Mouse (Mus musculus): ENCODE data around the gene Rogdi. TPM values are rescaled to one million over a fixed set of nuclear protein-coding genes. Genes with fewer than 3 reads are reported as not detected.

Gene Rogdi
- polyA plus RNA-seq (2015; fragmentation: Nextera tagmentation; extraction: Ambion mirVana) = 59.2 and 65.8 TPM in 2 replicates

DNA sequence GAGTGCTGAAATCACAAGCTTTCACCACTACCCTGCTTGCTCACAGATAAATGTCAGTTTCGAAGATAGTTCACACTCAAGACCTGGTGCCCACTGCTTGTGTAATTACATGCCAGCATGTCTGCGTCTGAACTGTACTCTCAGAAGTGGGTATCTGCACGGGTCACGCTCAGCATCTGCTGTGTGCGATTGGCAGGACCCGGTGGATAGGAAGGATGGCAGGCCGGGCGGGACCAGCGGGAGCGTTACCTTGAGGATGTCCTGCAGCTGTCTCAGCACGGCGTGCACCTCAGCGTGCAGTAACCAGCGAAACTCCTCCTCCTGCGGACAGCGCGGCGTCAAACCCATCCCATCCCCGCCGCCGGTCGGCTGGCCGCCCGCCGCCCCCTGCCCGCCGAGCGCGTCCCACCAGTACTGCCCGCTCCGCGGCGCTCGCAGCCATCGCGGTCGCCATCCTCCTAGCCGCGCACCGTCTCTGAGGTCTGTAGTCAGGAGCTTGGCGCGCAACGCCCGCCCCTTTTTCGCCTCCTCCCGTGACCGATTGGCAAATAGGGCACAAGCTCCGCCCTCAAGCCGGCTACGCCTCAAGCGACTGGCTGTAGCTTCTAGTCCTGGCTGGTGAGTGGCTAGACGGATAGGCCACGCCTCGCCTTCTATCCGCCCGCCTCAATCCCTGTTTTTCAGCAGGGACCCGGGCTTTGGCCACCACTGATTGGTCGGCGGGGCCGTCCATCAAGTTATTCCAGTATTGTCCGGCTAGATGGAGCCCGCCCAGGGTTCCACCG is at the start of gene Rogdi:
Gene Rogdi (minus strand): TSS at position 500 of the 785 bp plus-strand sequence.
- H3K27ac ChIP-seq = peak within 1 kb of the TSS; percentile 39; the same call in 1 of the 2 replicates
- H3K9ac ChIP-seq = peak within 1 kb of the TSS; percentile 81
- ATAC-seq (ENCODE audit: insufficient number of reproducible peaks, insufficient read depth, low FRiP score, low TSS enrichment, low read depth) = peak; percentile 99
- H3K27me3 ChIP-seq = no peaks in the 10 kb centered on the region
- peak within 1 kb of the TSS; percentile 70 for H3K4me3 ChIP-seq
- H3K9me3 ChIP-seq = no peaks in the 10 kb centered on the region
- H3K36me3 ChIP-seq = peaks cover 57% of the 10 kb centered on the region
- H3K4me1 ChIP-seq = peaks cover 14% of the 10 kb centered on the region
- WGBS = under 1% methylated on average over 61 of the region's 63 CpGs
- H3K4me2 ChIP-seq = peak within 1 kb of the TSS; percentile 83

DNA sequence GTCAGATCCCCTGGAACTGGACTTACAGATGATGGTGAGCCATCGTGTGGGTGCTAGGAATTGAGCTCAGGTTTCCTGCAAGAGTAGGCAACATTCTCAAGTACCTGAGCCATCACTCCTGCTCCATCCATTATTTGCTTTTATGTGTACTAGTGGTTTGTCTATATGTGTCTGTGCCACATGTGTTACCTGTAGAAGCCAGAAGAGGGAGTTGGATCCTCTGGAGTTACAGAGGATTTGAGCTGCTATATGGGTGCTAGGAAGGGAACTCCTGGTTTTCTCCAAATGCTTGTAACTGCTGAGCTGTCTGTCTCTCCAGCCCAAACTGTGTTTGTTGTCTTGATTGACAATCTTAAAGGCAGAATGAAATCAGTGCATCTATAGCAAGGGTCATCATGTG is 44.8 kb upstream of the Rogdi start:
- H3K4me3 ChIP-seq = no peak overlapping the region
- H3K9ac ChIP-seq = no peak overlapping the region
- H3K4me1 ChIP-seq = no peaks in the 10 kb centered on the region
- ATAC-seq (ENCODE audit: insufficient number of reproducible peaks, insufficient read depth, low FRiP score, low TSS enrichment, low read depth) = no peak
- peaks cover 64% of the 10 kb centered on the region for H3K36me3 ChIP-seq
- H3K4me2 ChIP-seq = no peak overlapping the region
- no peaks in the 10 kb centered on the region for H3K9me3 ChIP-seq
- H3K27ac ChIP-seq = no peak overlapping the region
- 83% methylated on average over 1 of the region's 1 CpGs for WGBS
- H3K27me3 ChIP-seq = no peaks in the 10 kb centered on the region

DNA sequence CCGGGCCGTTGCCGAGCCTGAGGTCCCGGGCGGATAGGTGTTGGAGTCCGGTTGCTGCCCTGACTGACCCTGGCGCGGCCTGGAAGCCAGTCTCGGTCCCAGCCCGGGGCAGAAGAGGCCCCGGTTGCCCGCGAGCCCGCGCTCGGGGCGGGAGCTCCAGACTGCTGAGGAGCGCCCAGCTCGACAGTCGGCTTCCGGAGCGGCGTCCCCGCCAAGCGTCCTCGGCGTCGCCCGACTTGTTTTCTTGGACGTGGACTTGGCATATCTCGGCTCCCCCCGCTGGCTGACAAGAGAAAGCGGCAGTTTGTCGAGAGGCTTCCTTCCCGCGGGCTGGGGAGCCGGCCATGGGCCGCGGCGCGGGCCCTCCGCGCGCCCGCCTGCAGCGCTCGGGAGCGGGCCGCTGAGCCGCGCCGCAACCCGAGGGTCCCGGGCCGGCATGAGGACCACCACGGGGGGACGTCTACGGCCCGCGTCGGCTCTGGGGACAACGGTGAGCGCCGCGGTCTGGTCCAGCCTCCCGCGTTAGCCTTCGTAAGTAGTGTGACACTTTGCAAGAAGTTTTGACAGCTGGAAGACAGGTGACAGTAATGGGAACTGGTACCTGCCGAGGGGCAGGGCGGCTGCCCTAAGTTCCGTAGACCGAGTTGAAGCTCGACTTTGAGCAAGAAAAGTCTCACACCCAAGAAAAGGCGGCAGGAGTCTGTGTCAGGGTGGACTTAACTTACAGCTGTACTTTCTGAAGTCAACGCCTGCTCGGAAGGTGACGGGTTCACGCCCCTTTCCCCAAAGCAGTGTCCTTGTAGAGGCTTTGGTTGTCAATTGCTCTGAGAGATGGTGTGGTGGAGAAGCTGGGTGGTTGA is 37.1 kb upstream of the Rogdi start:
- no peaks in the 10 kb centered on the region for H3K27me3 ChIP-seq
- H3K27ac ChIP-seq = peak overlapping the region; percentile 96
- H3K9me3 ChIP-seq = no peaks in the 10 kb centered on the region
- H3K4me1 ChIP-seq = peaks cover 26% of the 10 kb centered on the region
- H3K4me2 ChIP-seq = peak overlapping the region; percentile 94
- H3K4me3 ChIP-seq = peak overlapping the region; percentile 95
- H3K9ac ChIP-seq = peak overlapping the region; percentile 94
- peak; percentile 63; the same call in 1 of the 2 replicates for ATAC-seq (ENCODE audit: insufficient number of reproducible peaks, insufficient read depth, low FRiP score, low TSS enrichment, low read depth)
- H3K36me3 ChIP-seq = peaks cover 38% of the 10 kb centered on the region
- WGBS = under 1% methylated on average over 78 of the region's 78 CpGs

DNA sequence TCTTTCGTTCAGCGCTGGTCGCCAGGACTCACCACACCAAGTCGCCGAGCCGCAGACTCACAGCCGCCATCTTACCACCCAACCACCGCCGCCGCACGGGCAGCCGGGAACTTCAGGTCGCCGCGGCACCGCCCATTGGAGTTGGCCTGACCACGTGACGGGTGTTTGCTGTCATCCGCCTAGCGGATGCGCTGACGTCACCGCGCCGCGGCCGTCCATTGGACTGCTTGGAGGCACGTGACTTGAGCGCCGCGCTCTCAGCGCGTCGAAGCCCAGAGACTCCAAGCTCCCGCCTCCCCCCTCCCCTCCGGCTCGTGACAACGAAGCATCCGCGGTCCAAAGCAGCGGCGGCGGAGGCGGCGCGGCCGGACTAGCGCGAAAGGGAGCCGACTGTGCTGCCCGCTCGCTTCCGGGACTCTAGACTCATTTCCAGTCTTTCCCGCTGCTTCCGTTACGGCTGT is 36.5 kb upstream of the Rogdi start, which contains the start of the genes Glyr1 and Ubn1:
Gene Glyr1 (minus strand): TSS at position 90 of the 461 bp plus-strand sequence.
Gene Ubn1 (plus strand): TSS at position 284 of the 461 bp plus-strand sequence.
- Histone ChIP-seq H3K27ac (peak within 1 kb of the TSS; percentile 96), H3K36me3 (peaks cover 39% of the 10 kb centered on the region), H3K27me3 (no peaks in the 10 kb centered on the region), H3K9ac (peak within 1 kb of the TSS; percentile 96), H3K9me3 (no peaks in the 10 kb centered on the region), H3K4me3 (peak within 1 kb of the TSS; percentile 95), H3K4me1 (peaks cover 26% of the 10 kb centered on the region), H3K4me2 (peak within 1 kb of the TSS; percentile 94)
- 0% methylated on average over 56 of the region's 56 CpGs for WGBS
- peak; percentile 99 for ATAC-seq (ENCODE audit: insufficient number of reproducible peaks, insufficient read depth, low FRiP score, low TSS enrichment, low read depth)

DNA sequence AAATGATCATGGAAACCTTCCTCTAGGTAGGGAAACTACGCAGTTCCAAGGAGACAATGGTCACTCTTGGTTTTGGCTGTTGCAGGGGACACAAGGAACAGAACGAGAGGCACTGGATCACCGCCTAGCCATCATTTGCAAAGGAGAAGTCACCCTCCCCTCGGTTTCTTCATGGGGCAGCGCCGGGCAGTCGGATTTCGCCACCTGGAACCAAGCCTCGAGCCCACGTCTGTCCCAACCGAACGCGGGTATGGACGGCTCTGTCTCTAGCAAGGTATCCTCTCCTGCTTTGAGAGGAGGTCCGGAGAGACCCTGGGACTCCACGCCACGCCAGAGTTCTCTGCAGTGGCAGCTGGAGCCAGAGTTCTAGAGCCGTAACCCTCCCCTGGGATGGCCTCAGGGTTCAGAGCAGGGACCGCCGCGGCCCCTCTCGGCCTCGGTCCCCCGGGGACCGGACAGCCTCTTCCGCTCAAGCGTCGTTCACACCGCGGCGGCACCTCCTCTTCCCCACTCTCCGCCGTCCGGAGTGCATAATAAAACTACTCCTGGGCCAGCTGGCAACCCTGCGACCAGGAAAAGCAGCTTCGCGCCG is 35.9 kb upstream of the Rogdi start:
- peaks cover 43% of the 10 kb centered on the region for H3K36me3 ChIP-seq
- peak overlapping the region; percentile 87 for H3K4me2 ChIP-seq
- ATAC-seq (ENCODE audit: insufficient number of reproducible peaks, insufficient read depth, low FRiP score, low TSS enrichment, low read depth) = peak; percentile 10; the same call in 1 of the 2 replicates
- peak overlapping the region; percentile 95 for H3K4me3 ChIP-seq
- H3K9me3 ChIP-seq = no peaks in the 10 kb centered on the region
- peak overlapping the region; percentile 96 for H3K27ac ChIP-seq
- no peaks in the 10 kb centered on the region for H3K27me3 ChIP-seq
- H3K4me1 ChIP-seq = peaks cover 26% of the 10 kb centered on the region
- under 1% methylated on average over 38 of the region's 38 CpGs for WGBS
- peak overlapping the region; percentile 96 for H3K9ac ChIP-seq

DNA sequence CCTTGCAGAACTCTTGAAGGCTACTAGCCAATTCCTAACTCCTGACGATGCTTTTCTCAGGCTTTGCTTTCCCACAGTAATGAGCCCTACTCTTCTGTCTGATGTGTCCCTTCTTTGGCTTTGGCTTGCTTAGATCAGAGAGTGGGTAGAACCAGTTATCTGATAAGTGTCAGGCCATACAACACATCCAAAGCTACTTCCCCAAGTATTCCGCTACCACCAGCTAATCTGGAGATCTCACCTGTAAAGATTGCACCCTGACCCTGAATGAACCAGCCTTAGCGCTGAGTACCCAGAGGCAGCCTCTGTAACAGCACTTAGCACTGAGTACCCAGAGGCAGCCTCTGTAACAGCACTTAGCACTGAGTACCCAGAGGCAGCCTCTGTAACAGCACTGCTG is 32.0 kb upstream of the Rogdi start:
- Histone ChIP-seq H3K36me3 (peaks cover 71% of the 10 kb centered on the region), H3K9ac (no peak overlapping the region), H3K9me3 (no peaks in the 10 kb centered on the region), H3K4me1 (peaks cover 16% of the 10 kb centered on the region), H3K27me3 (no peaks in the 10 kb centered on the region), H3K4me2 (no peak overlapping the region), H3K27ac (no peak overlapping the region), H3K4me3 (no peak overlapping the region)
- no peak for ATAC-seq (ENCODE audit: insufficient number of reproducible peaks, insufficient read depth, low FRiP score, low TSS enrichment, low read depth)
- 94% methylated on average over 3 of the region's 3 CpGs for WGBS

DNA sequence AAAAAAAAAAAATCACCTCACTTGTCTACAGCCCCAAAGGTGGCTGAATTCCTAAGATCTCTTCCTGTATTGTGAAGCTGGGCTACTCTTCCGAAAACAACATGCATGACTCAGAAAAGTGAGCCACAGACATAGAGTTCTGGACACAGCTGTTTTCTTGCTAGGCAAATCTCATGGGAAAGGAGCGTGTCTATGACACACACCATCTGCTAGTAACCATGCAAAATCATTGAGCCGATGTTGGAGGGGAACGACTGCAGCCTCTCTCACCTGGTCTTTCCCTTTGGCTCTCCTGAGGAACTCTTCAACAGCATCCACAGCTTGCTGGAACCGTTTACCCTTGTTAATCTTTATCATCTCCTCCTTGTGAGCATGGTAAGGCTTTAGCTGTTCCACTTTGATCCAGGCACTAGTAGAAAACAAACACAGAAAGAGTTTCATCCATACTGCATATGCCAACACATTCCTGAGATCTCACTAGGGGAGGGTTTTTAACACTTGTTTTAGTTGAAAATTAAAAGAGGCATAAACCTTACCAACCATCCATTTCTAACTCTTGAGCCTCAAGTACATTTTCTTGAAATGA is 23.4 kb upstream of the Rogdi start:
- peaks cover 94% of the 10 kb centered on the region for H3K36me3 ChIP-seq
- no peak for ATAC-seq (ENCODE audit: insufficient number of reproducible peaks, insufficient read depth, low FRiP score, low TSS enrichment, low read depth)
- no peak overlapping the region for H3K4me2 ChIP-seq
- no peaks in the 10 kb centered on the region for H3K4me1 ChIP-seq
- no peak overlapping the region for H3K4me3 ChIP-seq
- 75% methylated on average over 5 of the region's 5 CpGs for WGBS
- H3K27me3 ChIP-seq = no peaks in the 10 kb centered on the region
- no peaks in the 10 kb centered on the region for H3K9me3 ChIP-seq
- no peak overlapping the region for H3K9ac ChIP-seq
- H3K27ac ChIP-seq = no peak overlapping the region

DNA sequence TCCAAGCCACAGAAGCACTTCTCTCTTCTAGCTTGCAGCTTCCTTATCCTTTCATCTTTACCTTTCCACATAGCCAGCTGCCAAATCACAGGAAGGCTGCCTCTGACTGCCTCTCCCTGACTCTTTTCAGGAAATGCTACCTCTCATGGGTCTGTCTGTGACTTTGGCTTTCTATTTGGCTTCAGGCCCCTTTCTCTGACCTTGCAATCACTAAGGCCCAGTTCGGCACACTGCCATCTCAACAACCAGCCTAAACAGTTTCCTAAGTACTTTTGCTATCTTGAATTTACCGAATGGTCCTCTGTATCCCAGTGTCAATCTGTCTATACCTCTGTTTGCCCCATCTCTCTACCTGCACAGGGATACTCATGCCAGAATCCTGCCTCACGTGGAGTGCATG is 22.2 kb upstream of the Rogdi start:
- H3K9me3 ChIP-seq = no peaks in the 10 kb centered on the region

DNA sequence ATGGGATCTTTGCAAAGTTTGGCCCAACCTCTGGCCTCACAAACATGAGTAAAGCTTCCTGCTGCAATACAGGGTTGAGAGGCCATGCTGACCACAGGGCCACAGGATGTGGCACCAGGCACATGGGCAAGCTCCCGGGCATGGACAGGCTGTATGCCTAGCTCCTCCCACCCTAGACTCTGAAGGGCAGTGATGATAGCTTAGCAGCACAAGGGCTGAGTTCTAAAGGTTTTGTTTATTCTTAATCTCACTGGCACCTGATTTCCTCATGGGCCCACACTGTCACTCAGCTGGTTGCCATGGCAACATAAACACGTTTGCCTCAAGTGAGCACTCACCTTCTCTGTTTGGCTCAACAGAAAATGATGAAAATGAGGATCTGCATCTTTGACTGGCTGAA is 16.5 kb upstream of the Rogdi start:
- H3K9me3 ChIP-seq = no peaks in the 10 kb centered on the region
- no peaks in the 10 kb centered on the region for H3K27me3 ChIP-seq
- no peak overlapping the region for H3K27ac ChIP-seq
- WGBS = 56% methylated on average over 2 of the region's 2 CpGs
- ATAC-seq (ENCODE audit: insufficient number of reproducible peaks, insufficient read depth, low FRiP score, low TSS enrichment, low read depth) = no peak
- no peaks in the 10 kb centered on the region for H3K4me1 ChIP-seq
- H3K9ac ChIP-seq = no peak overlapping the region
- no peak overlapping the region for H3K4me2 ChIP-seq
- H3K4me3 ChIP-seq = no peak overlapping the region
- peaks cover 99% of the 10 kb centered on the region for H3K36me3 ChIP-seq

More for the DNA sequence above, 22.2 kb upstream of the Rogdi start:
- WGBS = 93% methylated on average over 3 of the region's 3 CpGs
- no peak overlapping the region for H3K27ac ChIP-seq
- no peak overlapping the region for H3K4me3 ChIP-seq
- no peak overlapping the region for H3K4me2 ChIP-seq
- no peaks in the 10 kb centered on the region for H3K27me3 ChIP-seq
- H3K36me3 ChIP-seq = peaks cover 95% of the 10 kb centered on the region
- no peak for ATAC-seq (ENCODE audit: insufficient number of reproducible peaks, insufficient read depth, low FRiP score, low TSS enrichment, low read depth)
- no peak overlapping the region for H3K9ac ChIP-seq
- H3K4me1 ChIP-seq = no peaks in the 10 kb centered on the region

DNA sequence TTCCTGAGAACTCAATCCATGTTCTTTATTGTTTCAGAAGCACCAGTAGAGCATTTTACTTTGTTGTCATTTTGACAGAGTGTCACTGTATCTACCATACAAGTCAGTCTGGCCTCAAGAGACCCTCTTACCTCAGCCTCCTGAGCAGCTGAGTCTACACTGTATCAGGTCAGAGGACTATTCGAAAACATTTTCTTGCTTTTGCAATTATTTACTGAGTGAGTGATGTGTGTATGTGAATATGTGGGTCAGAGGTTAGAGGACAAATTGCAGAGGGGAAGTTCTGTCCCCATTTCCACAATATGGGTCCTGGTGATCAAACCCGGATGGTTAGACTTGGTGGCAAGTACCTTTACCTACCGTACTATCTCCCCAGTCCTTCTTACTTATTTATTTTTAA is 10.7 kb upstream of the Rogdi start:
- Histone ChIP-seq H3K27ac (no peak overlapping the region), H3K4me3 (no peak overlapping the region), H3K27me3 (no peaks in the 10 kb centered on the region), H3K4me1 (no peaks in the 10 kb centered on the region), H3K9ac (no peak overlapping the region), H3K4me2 (no peak overlapping the region), H3K9me3 (no peaks in the 10 kb centered on the region), H3K36me3 (peaks cover 97% of the 10 kb centered on the region)
- 93% methylated on average over 3 of the region's 3 CpGs for WGBS
- no peak for ATAC-seq (ENCODE audit: insufficient number of reproducible peaks, insufficient read depth, low FRiP score, low TSS enrichment, low read depth)

DNA sequence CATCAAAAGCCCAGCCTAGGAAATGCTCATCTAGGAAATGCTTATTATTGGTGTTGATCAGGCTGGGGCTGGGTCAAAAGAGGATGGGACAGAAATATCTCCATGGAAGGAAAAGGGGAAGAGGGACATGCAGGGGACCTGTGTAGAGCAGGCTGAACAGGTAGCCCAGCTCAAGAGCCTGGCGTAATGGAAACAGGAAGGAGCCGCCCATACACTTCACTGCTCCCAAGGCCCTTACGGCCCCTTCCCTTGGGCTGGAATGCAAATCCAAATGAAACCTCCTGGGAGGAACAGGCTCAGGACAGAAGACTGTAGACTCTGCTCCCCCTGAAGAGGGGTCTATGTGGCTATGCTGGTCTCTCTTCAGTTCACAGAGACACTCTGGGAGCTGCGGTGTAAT is 1.2 kb upstream of the Rogdi start:
- no peak overlapping the region for H3K4me2 ChIP-seq
- H3K4me3 ChIP-seq = no peak overlapping the region
- H3K9ac ChIP-seq = no peak overlapping the region
- H3K9me3 ChIP-seq = no peaks in the 10 kb centered on the region
- 87% methylated on average over 4 of the region's 4 CpGs for WGBS
- peaks cover 14% of the 10 kb centered on the region for H3K4me1 ChIP-seq
- ATAC-seq (ENCODE audit: insufficient number of reproducible peaks, insufficient read depth, low FRiP score, low TSS enrichment, low read depth) = no peak
- peaks cover 61% of the 10 kb centered on the region for H3K36me3 ChIP-seq
- H3K27me3 ChIP-seq = no peaks in the 10 kb centered on the region
- H3K27ac ChIP-seq = no peak overlapping the region

Measured in embryonic facial prominence, embryonic 13.5 days (tissue).